Mouse (Mus musculus) right cerebral cortex, adult 18-20 months (tissue): Measurements from ENCODE around the gene 4930415L06Rik.

Source experiments
- DNase-seq: peaks from one replicate; pipeline ENCODE4 v3.0.0; 2022; ENCODE audit warnings: mixed read lengths

The 4930415L06Rik gene

DNA sequence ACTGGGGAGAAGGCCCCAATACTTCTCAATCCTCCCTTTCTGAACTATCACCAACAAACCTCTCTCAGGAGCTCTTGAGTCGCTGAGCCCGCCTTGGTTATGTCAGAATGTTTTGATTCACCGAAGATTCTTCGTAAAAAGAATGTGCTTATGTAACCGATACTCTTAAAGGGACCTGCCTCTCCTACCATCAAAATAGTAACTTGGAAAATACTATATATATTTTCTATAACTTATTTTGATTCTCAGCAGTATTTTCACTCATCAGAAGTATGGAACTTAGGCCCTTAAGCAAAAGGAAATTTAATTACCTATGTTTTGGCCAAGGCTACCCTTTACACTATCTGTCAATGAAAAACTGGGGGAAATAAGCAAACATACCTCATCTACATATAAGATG, at the start of gene 4930415L06Rik:
TSS of gene 4930415L06Rik (minus strand) at position 101 of the 400 bp plus-strand sequence.
- DNase-seq = no peak

GRCm38 (mm10) chrX:89978621-89979020, 46.0 kb upstream of the 4930415L06Rik start:
- peak; percentile 0 for DNase-seq

DNA sequence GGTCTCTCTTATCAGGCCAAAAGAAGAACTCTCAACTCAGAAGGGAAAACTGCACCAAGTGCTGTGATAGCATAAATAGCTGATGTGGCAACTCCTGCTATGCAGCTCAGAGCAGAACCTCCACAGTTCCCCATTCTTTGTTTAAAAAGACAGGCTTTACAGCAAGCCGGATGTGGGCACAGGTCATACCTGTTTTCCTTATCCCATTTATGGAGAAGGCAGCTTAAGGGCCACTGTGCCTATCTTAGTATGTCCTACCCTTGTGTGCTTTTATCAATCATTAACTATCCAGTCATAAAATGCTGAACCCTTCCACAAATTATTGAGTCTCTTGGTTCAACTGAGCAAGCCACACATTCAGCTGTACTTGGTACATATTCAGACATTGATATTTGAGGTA, 27.8 kb downstream of the 4930415L06Rik start:
- DNase-seq = no peak
